Mouse (Mus musculus) thymus, postnatal 0 days (tissue): Measurements from ENCODE around the gene Aqr. TPM values are rescaled to one million over a fixed set of nuclear protein-coding genes. Genes with fewer than 3 reads are reported as not detected.

Experiments used
- DNase-seq: peaks from one replicate; pipeline ENCODE4 v3.0.0-alpha.2; 2015; ENCODE audit warnings: low spot score
- polyA plus RNA-seq: library from polyadenylated mRNA; unstranded; fragments of >200 nt; fragmentation: Nextera tagmentation; extraction: Ambion mirVana; gene quantifications from 2 replicates; pipeline ENCODE4 v1.2.1, GENCODE M21; 2015

Gene Aqr
- polyA plus RNA-seq, 1 experiment from 2014 or later: 56.7 TPM

- no peak for DNase-seq
Observed at GRCm38 (mm10) chr2:114136755-114137154, 50.1 kb downstream of the Aqr start.

GRCm38 (mm10) chr2:114135777-114136176 is 51.0 kb downstream of the Aqr start:
- no peak for DNase-seq

- DNase-seq: no peak
Observed at GRCm38 (mm10) chr2:114133355-114133754, 53.5 kb downstream of the Aqr start.

- no peak for DNase-seq
Observed at GRCm38 (mm10) chr2:114130657-114131056, 56.2 kb downstream of the Aqr start.

- no peak for DNase-seq
Observed at GRCm38 (mm10) chr2:114123304-114123703, 63.5 kb downstream of the Aqr start.

- no peak for DNase-seq
Observed at GRCm38 (mm10) chr2:114119451-114119850, 67.4 kb downstream of the Aqr start.

- DNase-seq: no peak
Observed at GRCm38 (mm10) chr2:114117665-114118064, 69.2 kb downstream of the Aqr start.

- DNase-seq: no peak
Observed at GRCm38 (mm10) chr2:114117235-114117634, 69.6 kb downstream of the Aqr start.

- no peak for DNase-seq
Observed at GRCm38 (mm10) chr2:114115563-114115962, 71.3 kb downstream of the Aqr start.

GRCm38 (mm10) chr2:114107288-114108278 is 79.2 kb downstream of the Aqr start:
- DNase-seq: no peak

GRCm38 (mm10) chr2:114106383-114106782 is 80.4 kb downstream of the Aqr start:
- no peak for DNase-seq

- no peak for DNase-seq
Observed at GRCm38 (mm10) chr2:114102471-114102870, 84.4 kb downstream of the Aqr start.

- DNase-seq: no peak
Observed at GRCm38 (mm10) chr2:114100834-114101233, 86.0 kb downstream of the Aqr start.

- DNase-seq: no peak
Observed at GRCm38 (mm10) chr2:114099816-114100215, 87.0 kb downstream of the Aqr start.

GRCm38 (mm10) chr2:114099109-114099508 is 87.7 kb downstream of the Aqr start:
- DNase-seq: no peak

- DNase-seq: no peak
Observed at GRCm38 (mm10) chr2:114097627-114098026, 89.2 kb downstream of the Aqr start.

GRCm38 (mm10) chr2:114096570-114096969 is 90.3 kb downstream of the Aqr start:
- DNase-seq: no peak

- DNase-seq: no peak
Observed at GRCm38 (mm10) chr2:114095348-114095747, 91.5 kb downstream of the Aqr start.

GRCm38 (mm10) chr2:114094696-114095095 is 92.1 kb downstream of the Aqr start:
- DNase-seq: no peak

- no peak for DNase-seq
Observed at GRCm38 (mm10) chr2:114093577-114093976, 93.2 kb downstream of the Aqr start.

- no peak for DNase-seq
Observed at GRCm38 (mm10) chr2:114089862-114090261, 97.0 kb downstream of the Aqr start.

GRCm38 (mm10) chr2:114087271-114087670 is 99.6 kb downstream of the Aqr start:
- no peak for DNase-seq

- DNase-seq: no peak
Observed at GRCm38 (mm10) chr2:114071876-114072275, 114.9 kb downstream of the Aqr start.
